Mouse (Mus musculus) olfactory bulb, adult 2 months (tissue): ENCODE measurements around the gene Pla2g2f.

ENCODE experiments used
- CTCF ChIP-seq: fragments of 200-500 bp; IDR thresholded peaks from 2 replicates; pipeline ENCODE4 v1.5.1; 2012; ENCODE audit warnings: low read depth, mild to moderate bottlenecking, low read length, moderate library complexity; ENCODE audit not compliant: insufficient read depth
- POLR2A ChIP-seq: fragments of 200-500 bp; IDR thresholded peaks from 2 replicates; pipeline ENCODE4 v1.6.1; 2012; ENCODE audit warnings: mild to moderate bottlenecking, low read depth, low read length, moderate library complexity; ENCODE audit not compliant: insufficient read depth

GRCm38 (mm10) chr4:138762266-138762665 is 4.8 kb upstream of the Pla2g2f start:
- TF ChIP-seq POLR2A (no peak), CTCF (no peak)
